Mouse (Mus musculus) heart, adult 2 months (tissue): ENCODE results near the gene Igf2bp3. TPM values are rescaled to one million over a fixed set of nuclear protein-coding genes. Genes with fewer than 3 reads are reported as not detected.

Experiments
- DNase-seq, 2 experiments: peaks; one replicate each; pipeline ENCODE4 v3.0.0; 2021
- H3K27ac ChIP-seq: fragments of 200-600 bp; 2 replicates; pipeline ENCODE4 v1.8.1; 2022
- H3K27me3 ChIP-seq: fragments of 200-500 bp; 2 replicates; pipeline ENCODE4 v1.6.1; 2012; ENCODE audit warnings: mild to moderate bottlenecking, low read length, inconsistent platforms, mixed read lengths; ENCODE audit not compliant: control insufficient read depth, insufficient read depth
- H3K36me3 ChIP-seq: fragments of 200-500 bp; 2 replicates; pipeline ENCODE4 v1.6.1; 2012; ENCODE audit warnings: low read length, inconsistent platforms; ENCODE audit not compliant: control insufficient read depth, insufficient read depth
- H3K4me1 ChIP-seq: fragments of 200-500 bp; 2 replicates; pipeline ENCODE4 v1.6.1; 2011; ENCODE audit warnings: low read length; ENCODE audit not compliant: control insufficient read depth, insufficient read depth
- H3K4me3 ChIP-seq: fragments of 200-600 bp; 2 replicates; pipeline ENCODE4 v1.8.1; 2022
- H3K79me2 ChIP-seq: fragments of 200-500 bp; replicated peaks from 2 replicates; pipeline ENCODE4 v1.6.1; 2012; ENCODE audit warnings: mild to moderate bottlenecking, inconsistent platforms, low read length, moderate library complexity, mixed read lengths; ENCODE audit not compliant: control insufficient read depth, insufficient read depth
- H3K9ac ChIP-seq: fragments of 200-500 bp; 2 replicates; pipeline ENCODE4 v1.6.1; 2012; ENCODE audit warnings: low read depth, mild to moderate bottlenecking, control low read depth, inconsistent platforms, low read length, mixed read lengths
- CTCF ChIP-seq: fragments of 200-600 bp; IDR thresholded peaks from 2 replicates; pipeline ENCODE4 v1.8.1; 2022; ENCODE audit warnings: antibody characterized with exemption, mild to moderate bottlenecking, moderate library complexity
- EP300 ChIP-seq: fragments of 200-500 bp; IDR thresholded peaks from 2 replicates; pipeline ENCODE4 v1.6.1; 2011; ENCODE audit warnings: low read depth, low read length, control low read depth; ENCODE audit not compliant: insufficient read depth
- POLR2A ChIP-seq: fragments of 200-500 bp; IDR thresholded peaks from 2 replicates; pipeline ENCODE4 v1.6.1; 2011; ENCODE audit warnings: mild to moderate bottlenecking, low read depth, low read length, control low read depth; ENCODE audit not compliant: insufficient read depth
- WGBS: fragments of 180-500 bp; shearing (Covaris S2); methylation state at CpG from one replicate; pipeline ENCODE4 v1.1.7; 2018; 5-methylcytosine and 5-hydroxymethylcytosine counted together
- intact Hi-C: fragments of 180-260 bp; cut with DNase I; formaldehyde crosslinking; loops from one replicate; pipeline ENCODE4 v1.15.1; 2025
- polyA plus RNA-seq: library from polyadenylated mRNA; depleted of rRNA; stranded (reverse); fragments of >200 nt; gene quantifications from 2 replicates; pipeline ENCODE4 v1.2.3, GENCODE M21; 2012; rRNA removed
- total RNA-seq, 2 experiments: library from RNA; stranded (reverse); gene quantifications; 2 replicates each; pipeline ENCODE4 v1.2.3; 2021

Igf2bp3 gene
- total and polyA plus RNA-seq, 3 experiments = not detected

- intact Hi-C loops = no loop called here
- WGBS = 69% methylated on average over 6 of the region's 6 CpGs
Measured at GRCm38 (mm10) chr6:49046502-49046901, 168.3 kb downstream of the Igf2bp3 start.

GRCm38 (mm10) chr6:49039470-49040180, 175.1 kb downstream of the Igf2bp3 start:
- TF ChIP-seq CTCF (peak; percentile 85), POLR2A (no peak)
- H3K9ac ChIP-seq = no peak overlapping the region
- H3K36me3 ChIP-seq = no peaks in the 10 kb centered on the region
- peaks cover 2% of the 10 kb centered on the region; the same call in 1 of the 2 replicates for H3K27me3 ChIP-seq
- H3K4me3 ChIP-seq = no peak overlapping the region
- no peak overlapping the region for H3K27ac ChIP-seq
- H3K4me1 ChIP-seq = peaks cover 2% of the 10 kb centered on the region
- WGBS = 11% methylated on average over 18 of the region's 18 CpGs
- DNase-seq = peak; percentile 46 to 62
- intact Hi-C loops = no loop called here
- H3K79me2 ChIP-seq = no peaks in the 10 kb centered on the region

More at GRCm38 (mm10) chr6:49046502-49046901, 168.3 kb downstream of the Igf2bp3 start:
- no peak for DNase-seq
- no peaks in the 10 kb centered on the region for H3K4me1 ChIP-seq
- no peak overlapping the region for H3K27ac ChIP-seq
- H3K79me2 ChIP-seq = no peaks in the 10 kb centered on the region
- H3K9ac ChIP-seq = no peak overlapping the region
- H3K27me3 ChIP-seq = no peaks in the 10 kb centered on the region
- H3K36me3 ChIP-seq = no peaks in the 10 kb centered on the region
- TF ChIP-seq CTCF = no peak
- TF ChIP-seq POLR2A = no peak
- TF ChIP-seq EP300 = no peak
- no peak overlapping the region for H3K4me3 ChIP-seq

- H3K27me3 ChIP-seq = peaks cover 2% of the 10 kb centered on the region; the same call in 1 of the 2 replicates
- 54% methylated on average over 12 of the region's 12 CpGs for WGBS
- TF ChIP-seq CTCF = no peak
- no peak for TF ChIP-seq POLR2A
- TF ChIP-seq EP300 = no peak
- H3K4me3 ChIP-seq = no peak overlapping the region
- DNase-seq = no peak
- H3K36me3 ChIP-seq = no peaks in the 10 kb centered on the region
- H3K79me2 ChIP-seq = no peaks in the 10 kb centered on the region
- H3K4me1 ChIP-seq = peaks cover 2% of the 10 kb centered on the region
- H3K9ac ChIP-seq = no peak overlapping the region
- no peak overlapping the region for H3K27ac ChIP-seq
- intact Hi-C loops = no loop called here
Measured at GRCm38 (mm10) chr6:49037268-49037662, 177.5 kb downstream of the Igf2bp3 start.

GRCm38 (mm10) chr6:49036275-49037267, 178.2 kb downstream of the Igf2bp3 start, which contains the start of gene Gpnmb:
Gene Gpnmb (plus strand): TSS chr6:49036546.
- intact Hi-C loops = no loop called here
- 24% methylated on average over 28 of the region's 28 CpGs for WGBS
- no peak for TF ChIP-seq POLR2A
- TF ChIP-seq CTCF = no peak
- no peak for TF ChIP-seq EP300

More at GRCm38 (mm10) chr6:49036275-49037267, 178.2 kb downstream of the Igf2bp3 start, which contains the start of gene Gpnmb:
- no peaks in the 10 kb centered on the region for H3K79me2 ChIP-seq
- no peak for DNase-seq
- H3K9ac ChIP-seq = no peak within 1 kb of the TSS
- no peak within 1 kb of the TSS for H3K27ac ChIP-seq
- H3K36me3 ChIP-seq = no peaks in the 10 kb centered on the region
- H3K4me3 ChIP-seq = 0 out of 2 replicates have a peak within 1 kb of the TSS, but pooled peaks have one; percentile 8
- peaks cover 2% of the 10 kb centered on the region for H3K4me1 ChIP-seq
- H3K27me3 ChIP-seq = peaks cover 2% of the 10 kb centered on the region; the same call in 1 of the 2 replicates

Other genes with a start within 250 kb of the Igf2bp3 start
- not detected for gene Doxl2, start 240.0 kb downstream of the Igf2bp3 start, total RNA-seq
- gene Doxl2, start 240.0 kb downstream of the Igf2bp3 start, polyA plus RNA-seq = not detected in 2 replicates
- not detected for gene Svs1, start 228.1 kb downstream of the Igf2bp3 start, total RNA-seq
- not detected in 2 replicates for gene Svs1, start 228.1 kb downstream of the Igf2bp3 start, polyA plus RNA-seq
- gene Gpnmb, start 178.4 kb downstream of the Igf2bp3 start, total RNA-seq = 1 to 10 TPM in 1 of 2 experiments, under 1 TPM in 1; 0.84 to 1.3 TPM
- 2.4 and 4.9 TPM in 2 replicates for gene Gpnmb, start 178.4 kb downstream of the Igf2bp3 start, polyA plus RNA-seq
- gene Malsu1, start 141.2 kb downstream of the Igf2bp3 start, total RNA-seq = 10 to 100 TPM; 34.4 to 39.0 TPM
- gene Malsu1, start 141.2 kb downstream of the Igf2bp3 start, polyA plus RNA-seq = 14.5 and 15.4 TPM in 2 replicates
- gene Tra2a, start 49.1 kb upstream of the Igf2bp3 start, total RNA-seq = 10 to 100 TPM; 23.1 to 26.4 TPM
- gene Tra2a, start 49.1 kb upstream of the Igf2bp3 start, polyA plus RNA-seq = 21.0 and 38.4 TPM in 2 replicates
- 1 to 10 TPM; 4.4 to 4.8 TPM for gene Ccdc126, start 104.3 kb upstream of the Igf2bp3 start, total RNA-seq
- 2.5 and 3.3 TPM in 2 replicates for gene Ccdc126, start 104.3 kb upstream of the Igf2bp3 start, polyA plus RNA-seq
- under 1 TPM in 1 of 2 experiments, not detected in 1; 0.44 TPM for gene Fam221a, start 152.8 kb upstream of the Igf2bp3 start, total RNA-seq
- gene Fam221a, start 152.8 kb upstream of the Igf2bp3 start, polyA plus RNA-seq = 0.47 and 1.8 TPM in 2 replicates
- gene Stk31, start 180.6 kb upstream of the Igf2bp3 start, total RNA-seq = under 1 TPM; 0.18 to 0.23 TPM
- gene Stk31, start 180.6 kb upstream of the Igf2bp3 start, polyA plus RNA-seq = 0.08 TPM in 1 of 2 replicates, not detected in the other